Mouse (Mus musculus): ENCODE results near the gene Grb10. TPM values are rescaled to one million over a fixed set of nuclear protein-coding genes. Genes with fewer than 3 reads are reported as not detected.

The Grb10 gene
- total and polyA plus RNA-seq, 3 experiments = 0.30 to 0.33 TPM; not detected in 1

GRCm38 (mm10) chr11:11960227-11960626 lies 78.3 kb downstream of the Grb10 start:
- Histone ChIP-seq H3K36me3 (replicated peaks) (no peaks in the 10 kb centered on the region), H3K9me3 (replicated peaks) (no peaks in the 10 kb centered on the region), H3K4me3 (ENCODE audit: low read depth, low read length) (no peak overlapping the region), H3K27me3 (ENCODE audit: insufficient read depth, low read length) (peaks cover 58% of the 10 kb centered on the region), H3K4me1 (ENCODE audit: insufficient read depth, low read depth, low read length) (peaks cover 40% of the 10 kb centered on the region)
- ATAC-seq (ENCODE audit: extremely low read depth, insufficient number of reproducible peaks, low FRiP score, poor library complexity, severe bottlenecking) = no peak
- no peak for TF ChIP-seq GATA1 (IDR thresholded peaks at IDR 0.05; ENCODE audit: borderline replicate concordance, low read length)
- no peak for TF ChIP-seq POLR2AphosphoS5 (IDR thresholded peaks at IDR 0.05; ENCODE audit: insufficient replicate concordance, low read depth, low read length)
- TF ChIP-seq GATA2 (IDR thresholded peaks at IDR 0.05; ENCODE audit: borderline replicate concordance, low read depth, low read length) = no peak
- TF ChIP-seq CTCF (IDR thresholded peaks at IDR 0.05; ENCODE audit: low read depth, low read length) = no peak
- TF ChIP-seq TAL1 (conservative IDR thresholded peaks at IDR 0.05; ENCODE audit: low read depth, low read length) = no peak
- DNase-seq (ENCODE audit: low spot score) = no peak

- peaks cover 25% of the 10 kb centered on the region for H3K4me1 ChIP-seq (ENCODE audit: insufficient read depth, low read depth, low read length)
Observed at GRCm38 (mm10) chr11:11958479-11958878, 80.0 kb downstream of the Grb10 start.

GRCm38 (mm10) chr11:11958061-11958361 lies 80.5 kb downstream of the Grb10 start:
- peaks cover 20% of the 10 kb centered on the region for H3K4me1 ChIP-seq (ENCODE audit: insufficient read depth, low read depth, low read length)
- no peaks in the 10 kb centered on the region for H3K9me3 ChIP-seq (replicated peaks)
- ATAC-seq (ENCODE audit: extremely low read depth, insufficient number of reproducible peaks, low FRiP score, poor library complexity, severe bottlenecking) (no peak), DNase-seq (ENCODE audit: low spot score) (no peak)
- H3K4me3 ChIP-seq (ENCODE audit: low read depth, low read length) = no peak overlapping the region
- TF ChIP-seq TAL1 (conservative IDR thresholded peaks at IDR 0.05; ENCODE audit: low read depth, low read length) (no peak), GATA2 (IDR thresholded peaks at IDR 0.05; ENCODE audit: borderline replicate concordance, low read depth, low read length) (no peak), CTCF (IDR thresholded peaks at IDR 0.05; ENCODE audit: low read depth, low read length) (no peak), GATA1 (IDR thresholded peaks at IDR 0.05; ENCODE audit: borderline replicate concordance, low read length) (no peak), POLR2AphosphoS5 (IDR thresholded peaks at IDR 0.05; ENCODE audit: insufficient replicate concordance, low read depth, low read length) (no peak)
- peaks cover 59% of the 10 kb centered on the region for H3K27me3 ChIP-seq (ENCODE audit: insufficient read depth, low read length)
- H3K36me3 ChIP-seq (replicated peaks) = no peaks in the 10 kb centered on the region

More at GRCm38 (mm10) chr11:11958479-11958878, 80.0 kb downstream of the Grb10 start:
- Histone ChIP-seq H3K27me3 (ENCODE audit: insufficient read depth, low read length) (peaks cover 58% of the 10 kb centered on the region), H3K4me3 (ENCODE audit: low read depth, low read length) (no peak overlapping the region), H3K9me3 (replicated peaks) (no peaks in the 10 kb centered on the region), H3K36me3 (replicated peaks) (no peaks in the 10 kb centered on the region)
- no peak for TF ChIP-seq CTCF (IDR thresholded peaks at IDR 0.05; ENCODE audit: low read depth, low read length)
- no peak for TF ChIP-seq TAL1 (conservative IDR thresholded peaks at IDR 0.05; ENCODE audit: low read depth, low read length)
- no peak for TF ChIP-seq GATA1 (IDR thresholded peaks at IDR 0.05; ENCODE audit: borderline replicate concordance, low read length)
- no peak for TF ChIP-seq POLR2AphosphoS5 (IDR thresholded peaks at IDR 0.05; ENCODE audit: insufficient replicate concordance, low read depth, low read length)
- no peak for TF ChIP-seq GATA2 (IDR thresholded peaks at IDR 0.05; ENCODE audit: borderline replicate concordance, low read depth, low read length)
- no peak for ATAC-seq (ENCODE audit: extremely low read depth, insufficient number of reproducible peaks, low FRiP score, poor library complexity, severe bottlenecking)
- no peak for DNase-seq (ENCODE audit: low spot score)

- no peaks in the 10 kb centered on the region for H3K9me3 ChIP-seq (replicated peaks)
- no peak for TF ChIP-seq GATA1 (IDR thresholded peaks at IDR 0.05; ENCODE audit: borderline replicate concordance, low read length)
- TF ChIP-seq TAL1 (conservative IDR thresholded peaks at IDR 0.05; ENCODE audit: low read depth, low read length) = no peak
- TF ChIP-seq POLR2AphosphoS5 (IDR thresholded peaks at IDR 0.05; ENCODE audit: insufficient replicate concordance, low read depth, low read length) = no peak
- no peak overlapping the region for H3K4me3 ChIP-seq (ENCODE audit: low read depth, low read length)
- DNase-seq (ENCODE audit: low spot score) (no peak), ATAC-seq (ENCODE audit: extremely low read depth, insufficient number of reproducible peaks, low FRiP score, poor library complexity, severe bottlenecking) (no peak)
- peaks cover 20% of the 10 kb centered on the region for H3K4me1 ChIP-seq (ENCODE audit: insufficient read depth, low read depth, low read length)
- H3K36me3 ChIP-seq (replicated peaks) = no peaks in the 10 kb centered on the region
- peaks cover 65% of the 10 kb centered on the region for H3K27me3 ChIP-seq (ENCODE audit: insufficient read depth, low read length)
Observed at GRCm38 (mm10) chr11:11957211-11958060, 81.0 kb downstream of the Grb10 start.

GRCm38 (mm10) chr11:11955783-11956182 lies 82.7 kb downstream of the Grb10 start:
- DNase-seq (ENCODE audit: low spot score) (no peak), ATAC-seq (ENCODE audit: extremely low read depth, insufficient number of reproducible peaks, low FRiP score, poor library complexity, severe bottlenecking) (no peak)
- Histone ChIP-seq H3K27me3 (ENCODE audit: insufficient read depth, low read length) (peaks cover 69% of the 10 kb centered on the region), H3K36me3 (replicated peaks) (no peaks in the 10 kb centered on the region), H3K9me3 (replicated peaks) (no peaks in the 10 kb centered on the region), H3K4me3 (ENCODE audit: low read depth, low read length) (no peak overlapping the region), H3K4me1 (ENCODE audit: insufficient read depth, low read depth, low read length) (peaks cover 19% of the 10 kb centered on the region)
- TF ChIP-seq GATA2 (IDR thresholded peaks at IDR 0.05; ENCODE audit: borderline replicate concordance, low read depth, low read length) = no peak
- no peak for TF ChIP-seq GATA1 (IDR thresholded peaks at IDR 0.05; ENCODE audit: borderline replicate concordance, low read length)
- TF ChIP-seq POLR2AphosphoS5 (IDR thresholded peaks at IDR 0.05; ENCODE audit: insufficient replicate concordance, low read depth, low read length) = no peak
- no peak for TF ChIP-seq CTCF (IDR thresholded peaks at IDR 0.05; ENCODE audit: low read depth, low read length)
- no peak for TF ChIP-seq TAL1 (conservative IDR thresholded peaks at IDR 0.05; ENCODE audit: low read depth, low read length)

- H3K9me3 ChIP-seq (replicated peaks) = no peaks in the 10 kb centered on the region
- H3K4me3 ChIP-seq (ENCODE audit: low read depth, low read length) = no peak overlapping the region
- DNase-seq (ENCODE audit: low spot score) = no peak
- peaks cover 66% of the 10 kb centered on the region for H3K27me3 ChIP-seq (ENCODE audit: insufficient read depth, low read length)
- TF ChIP-seq POLR2AphosphoS5 (IDR thresholded peaks at IDR 0.05; ENCODE audit: insufficient replicate concordance, low read depth, low read length) = no peak
- no peak for TF ChIP-seq GATA1 (IDR thresholded peaks at IDR 0.05; ENCODE audit: borderline replicate concordance, low read length)
- no peak for TF ChIP-seq TAL1 (conservative IDR thresholded peaks at IDR 0.05; ENCODE audit: low read depth, low read length)
- no peak for TF ChIP-seq GATA2 (IDR thresholded peaks at IDR 0.05; ENCODE audit: borderline replicate concordance, low read depth, low read length)
- no peak for TF ChIP-seq CTCF (IDR thresholded peaks at IDR 0.05; ENCODE audit: low read depth, low read length)
- no peak for ATAC-seq (ENCODE audit: extremely low read depth, insufficient number of reproducible peaks, low FRiP score, poor library complexity, severe bottlenecking)
- peaks cover 22% of the 10 kb centered on the region for H3K4me1 ChIP-seq (ENCODE audit: insufficient read depth, low read depth, low read length)
- no peaks in the 10 kb centered on the region for H3K36me3 ChIP-seq (replicated peaks)
Observed at GRCm38 (mm10) chr11:11954606-11955005, 83.9 kb downstream of the Grb10 start.
